Mouse (Mus musculus): ENCODE measurements around the gene N4bp3. TPM values are rescaled to one million over a fixed set of nuclear protein-coding genes. Genes with fewer than 3 reads are reported as not detected.

The N4bp3 gene
- total RNA-seq, 2 experiments from 2014 or later, result 2.9 to 3.8 TPM

DNA sequence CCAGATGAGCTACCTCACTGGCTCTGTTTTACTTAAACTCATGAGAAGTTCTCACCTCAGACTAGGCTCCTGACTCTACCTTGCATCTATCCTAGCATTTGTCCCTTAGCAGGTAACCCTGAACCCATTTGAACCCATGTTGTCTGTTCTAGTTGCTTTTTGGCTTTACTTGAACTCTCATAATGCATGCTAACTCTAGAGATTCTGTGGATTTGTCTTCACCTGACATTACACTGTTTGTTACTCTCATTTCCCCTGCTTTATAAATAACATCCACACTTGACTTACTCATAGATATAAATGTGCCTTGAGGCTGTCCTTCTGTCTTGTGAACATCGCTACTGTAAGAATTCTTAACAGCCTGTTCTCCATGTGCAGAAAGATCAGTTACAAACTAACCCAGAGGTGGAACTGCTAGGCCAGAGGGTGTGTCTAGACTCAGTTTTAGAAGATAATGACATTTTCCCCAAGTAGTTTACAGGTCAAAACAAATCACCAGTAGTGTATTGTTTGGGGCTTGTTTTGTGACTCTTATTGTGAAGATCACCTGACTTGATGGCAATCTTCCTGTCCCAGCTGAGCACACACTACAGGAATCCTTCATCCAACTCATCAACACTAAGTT lies 55.1 kb downstream of the N4bp3 start:
- no peak for DNase-seq

DNA sequence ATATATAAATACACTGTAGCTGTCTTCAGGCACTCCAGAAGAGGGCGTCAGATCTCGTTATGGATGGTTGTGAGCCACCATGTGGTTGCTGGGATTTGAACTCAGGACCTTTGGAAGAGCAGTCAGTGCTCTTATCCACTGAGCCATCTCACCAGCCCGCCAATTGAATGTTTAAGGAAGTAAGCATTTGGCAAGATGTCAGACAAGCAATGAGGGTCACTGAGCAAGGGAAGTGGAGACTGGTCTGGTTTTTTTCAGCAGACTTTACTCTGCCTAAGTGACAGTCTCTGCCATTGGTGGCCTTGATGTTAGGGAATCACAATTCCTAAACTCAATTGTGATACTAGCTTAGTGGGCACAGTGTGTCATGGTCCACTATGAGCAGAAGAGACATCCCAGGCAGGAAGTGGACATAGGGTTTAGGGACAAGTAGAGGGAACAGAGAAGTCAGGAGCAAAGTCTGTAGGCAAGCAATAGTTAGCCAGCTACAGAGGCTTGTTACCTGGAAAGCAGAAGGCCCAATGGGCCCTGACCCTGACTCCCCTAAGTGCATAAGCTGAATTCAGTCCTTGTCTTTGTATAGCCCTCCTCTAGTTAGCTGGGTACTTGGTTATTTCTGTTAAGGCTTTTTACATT lies 55.8 kb downstream of the N4bp3 start:
- DNase-seq, result no peak

DNA sequence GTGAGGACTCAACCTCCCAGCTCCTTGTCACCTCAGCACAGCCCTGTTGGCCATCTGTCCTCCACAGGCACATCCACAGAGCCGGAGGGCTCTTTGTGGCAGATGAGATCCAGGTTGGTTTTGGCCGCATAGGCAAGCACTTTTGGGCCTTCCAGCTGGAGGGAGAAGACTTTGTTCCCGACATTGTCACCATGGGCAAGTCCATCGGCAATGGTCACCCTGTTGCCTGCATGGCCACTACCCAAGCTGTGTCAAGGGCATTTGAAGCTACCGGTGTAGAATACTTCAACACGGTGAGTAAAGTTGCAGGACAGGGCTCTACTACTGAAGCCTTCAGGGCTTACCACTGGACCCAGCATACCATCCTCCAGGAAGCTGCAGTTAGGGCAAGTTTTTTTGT lies 56.8 kb downstream of the N4bp3 start:
- no peak for DNase-seq

DNA sequence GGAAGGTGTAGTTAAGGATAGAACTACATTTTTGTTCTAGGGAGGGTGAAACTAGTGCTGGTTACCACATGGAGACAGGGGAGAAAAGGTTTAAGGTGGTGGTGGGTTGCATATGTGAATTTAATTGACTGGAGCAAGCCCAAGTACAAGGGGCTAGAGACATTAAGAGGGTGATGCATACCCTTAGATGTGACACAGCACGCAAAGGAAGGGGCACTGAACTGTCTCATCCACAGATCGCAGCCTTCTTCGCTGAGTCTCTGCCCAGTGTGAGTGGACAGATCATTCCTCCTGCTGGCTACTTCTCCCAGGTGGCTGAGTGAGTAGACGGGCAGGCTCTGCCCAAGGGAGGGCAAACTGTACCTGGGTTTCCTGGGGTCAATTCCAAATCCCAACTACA lies 57.3 kb downstream of the N4bp3 start:
- DNase-seq, result no peak

Other genes starting within 250 kb of the N4bp3 start
- 10 to 100 TPM; 15.5 to 17.2 TPM for gene Phykpl, start 66.1 kb downstream of the N4bp3 start, total RNA-seq (2021)
- gene Hnrnpab, start 44.0 kb downstream of the N4bp3 start, total RNA-seq (2021), result 100 to 1,000 TPM; 102 to 105 TPM
- gene Nhp2, start 31.1 kb downstream of the N4bp3 start, total RNA-seq (2021), result 10 to 100 TPM; 19.3 to 23.6 TPM
- gene Rmnd5b, start 14.9 kb downstream of the N4bp3 start, total RNA-seq (2021), result 10 to 100 TPM in 1 of 2 experiments, 1 to 10 TPM in 1; 9.3 to 12.3 TPM
- under 1 TPM; 0.20 to 0.32 TPM for gene D930048N14Rik, start 112 bp upstream of the N4bp3 start, total RNA-seq (2021)
- gene 0610009B22Rik, start 38.0 kb upstream of the N4bp3 start, total RNA-seq (2021), result 10 to 100 TPM; 30.6 to 31.5 TPM
- gene Sec24a, start 112.8 kb upstream of the N4bp3 start, total RNA-seq (2021), result 10 to 100 TPM; 33.2 to 33.3 TPM
- 100 to 1,000 TPM; 372 to 421 TPM for gene Sar1b, start 112.8 kb upstream of the N4bp3 start, total RNA-seq (2021)
- 1 to 10 TPM; 2.3 to 3.5 TPM for gene Jade2, start 206.8 kb upstream of the N4bp3 start, total RNA-seq (2021)